Mouse (Mus musculus) embryonic stem cell, embryonic (primary cell): ENCODE data around the gene Gdf7.

Source experiments
- CTCF ChIA-PET, 4 experiments: fragments of 300-600 bp in 2 of 4; fragments of 350-600 bp in 2 of 4; sonication (Branson Sonifier 250); formaldehyde crosslinking; loops; one replicate each; lab custom pipeline; 2022; ENCODE audit warnings: inconsistent platforms in 2 of 4; lab: Charles Lee
- POLR2A ChIA-PET, 4 experiments: fragments of 300-600 bp in 2 of 4; fragments of 350-600 bp in 2 of 4; sonication (Branson Sonifier 250); formaldehyde crosslinking; loops; one replicate each; lab custom pipeline; 2022; ENCODE audit warnings: antibody characterized with exemption in 4 of 4, inconsistent platforms in 1 of 4; lab: Charles Lee

Gene Gdf7

DNA sequence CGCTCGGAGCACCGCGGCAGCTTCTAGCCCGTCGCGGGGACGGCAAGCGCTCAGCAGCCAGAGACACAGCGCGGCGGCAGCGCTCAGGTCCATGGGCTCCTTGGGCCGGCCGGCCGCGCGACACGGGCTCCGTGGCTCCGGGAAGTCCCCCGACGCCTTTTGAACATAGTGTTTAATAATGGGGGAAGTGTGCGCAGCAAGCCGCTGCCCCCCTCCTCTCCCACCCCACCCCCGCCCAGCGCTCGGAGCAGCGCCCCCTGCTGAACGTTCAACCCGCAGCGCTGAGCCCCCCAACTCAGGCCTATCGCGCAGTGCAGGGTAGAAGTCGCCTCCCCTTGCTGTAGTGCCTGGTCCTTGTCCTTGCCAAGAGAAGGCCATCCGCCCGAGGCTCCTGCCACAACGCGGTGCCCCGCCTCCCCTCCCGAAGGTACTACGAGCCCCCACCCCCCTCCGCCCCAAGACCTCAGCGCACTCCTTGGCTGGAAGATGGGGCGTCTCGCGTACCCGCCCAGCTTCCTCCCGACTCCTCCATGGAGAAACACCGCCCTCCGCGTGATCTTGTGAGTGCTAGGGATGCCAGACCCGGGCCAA, at the start of gene Gdf7:
Gene Gdf7 (minus strand): TSS at position 114 of the 591 bp plus-strand sequence.
- POLR2A ChIA-PET: interaction anchor here in 3 of 4 experiments (0.5 to 1.9 kb wide), 10 partner anchors 8 to 310 kb away, joined by 3 to 6 read pairs (median 4); partner anchors contain the start of genes Hs1bp3 (in 2 of the 3), Ldah (in 1 of the 3) and Rhob (in 1 of the 3)
- CTCF ChIA-PET: interaction anchor here in 3 of 4 experiments (0.7 to 2.6 kb wide), 14 partner anchors 9 to 462 kb away, joined by 3 to 9 read pairs (median 4); partner anchors contain the start of gene Hs1bp3 (in 1 of the 3)

DNA sequence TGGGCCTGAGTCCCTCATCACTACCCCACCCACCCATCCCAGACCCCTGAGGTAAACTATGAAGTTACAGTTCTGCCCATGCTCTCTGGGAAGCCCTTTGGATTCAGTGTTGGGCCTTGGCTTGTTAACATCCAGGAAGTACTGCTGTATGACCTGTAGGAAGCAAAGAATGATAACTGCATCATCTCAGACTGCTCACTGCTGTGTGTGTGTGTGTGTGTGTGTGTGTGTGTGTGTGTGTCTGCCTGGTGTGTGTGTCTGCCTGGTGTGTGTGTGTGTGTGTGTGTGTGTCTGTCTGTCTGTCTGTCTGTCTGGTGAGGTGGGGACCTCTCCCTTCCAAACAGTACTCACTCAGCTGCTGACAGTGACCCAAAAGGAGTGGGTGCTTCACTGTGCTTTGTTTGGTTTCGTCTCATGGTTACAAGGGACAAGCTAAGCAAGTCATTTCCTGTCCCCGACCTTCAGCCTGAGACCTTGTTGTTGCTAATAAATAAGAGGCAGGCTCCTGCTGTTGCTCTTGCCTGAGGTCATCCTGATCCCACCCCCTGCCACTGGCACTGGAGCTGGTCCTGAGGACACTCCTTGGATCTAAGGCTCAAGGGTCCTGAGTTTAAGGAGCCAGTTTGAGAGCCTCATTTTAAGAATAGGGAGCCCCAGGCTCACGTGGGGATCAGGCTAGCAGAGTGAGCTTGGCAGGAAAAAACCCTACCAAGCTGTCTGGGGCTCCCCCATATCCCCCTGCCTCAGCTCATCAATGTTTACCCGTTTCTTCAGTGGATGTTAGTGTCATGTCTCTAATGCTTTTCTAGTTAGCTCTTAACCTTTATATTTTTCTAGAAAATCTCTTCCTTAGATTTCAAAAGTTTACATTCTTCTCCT, 49.5 kb upstream of the Gdf7 start:
- POLR2A ChIA-PET: interaction anchor here in 3 of 4 experiments (0.5 to 6.2 kb wide), 26 partner anchors 8 to 1003 kb away, joined by 3 to 98 read pairs (median 5); partner anchors contain the start of genes Rhob (in 3 of the 3) and Hs1bp3 (in 1 of the 3)
- CTCF ChIA-PET: interaction anchor here (0.6 to 1.5 kb wide), 7 partner anchors 10 to 195 kb away, joined by 3 to 15 read pairs (median 5); partner anchors contain the start of gene Rhob (in 1 of the 4)

DNA sequence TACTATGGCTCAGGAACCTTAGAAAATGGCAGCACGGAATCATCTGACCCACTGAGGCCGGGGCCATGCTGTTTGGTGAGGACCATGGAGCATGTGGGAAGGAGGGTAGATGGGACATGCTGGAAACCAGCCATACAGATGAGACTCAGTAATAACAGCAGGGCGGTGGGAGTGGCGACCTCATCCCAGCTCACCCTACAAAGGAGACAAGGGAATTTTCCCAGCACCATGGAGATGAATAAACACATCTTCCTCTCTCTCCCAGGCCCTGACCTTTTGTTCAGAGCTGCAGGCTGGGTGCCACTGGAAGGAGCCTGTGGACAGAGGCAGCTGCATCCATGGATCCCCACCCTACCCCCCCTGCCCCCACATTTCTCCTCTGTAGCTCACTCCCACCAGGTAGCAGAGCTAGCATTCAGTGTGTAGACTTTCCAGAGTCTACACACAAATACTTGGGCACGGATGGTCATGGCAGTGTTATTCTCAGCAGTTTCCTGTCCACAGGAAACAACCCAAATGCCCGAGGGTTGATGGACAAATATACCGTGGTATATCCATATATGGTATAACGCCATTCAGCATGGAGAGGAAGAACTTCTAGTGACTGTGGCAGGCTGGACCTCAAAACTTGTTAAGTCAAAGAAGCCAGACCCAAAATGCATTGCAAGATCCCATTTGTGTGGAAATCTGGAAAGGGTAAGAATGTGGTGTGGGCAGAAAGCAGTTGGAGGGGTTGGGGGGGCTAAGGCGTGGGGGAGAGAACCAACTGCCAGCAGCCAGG, 47.2 kb upstream of the Gdf7 start:
- POLR2A ChIA-PET: interaction anchor here in 3 of 4 experiments (0.7 to 6.2 kb wide), 20 partner anchors 8 to 592 kb away, joined by 3 to 98 read pairs (median 6); partner anchors contain the start of gene Rhob (in 3 of the 3)
- CTCF ChIA-PET: interaction anchor here in 2 of 4 experiments (0.6 to 1.2 kb wide), 4 partner anchors 8 to 976 kb away, joined by 3 to 9 read pairs (median 4); no protein-coding TSS in a partner anchor

DNA sequence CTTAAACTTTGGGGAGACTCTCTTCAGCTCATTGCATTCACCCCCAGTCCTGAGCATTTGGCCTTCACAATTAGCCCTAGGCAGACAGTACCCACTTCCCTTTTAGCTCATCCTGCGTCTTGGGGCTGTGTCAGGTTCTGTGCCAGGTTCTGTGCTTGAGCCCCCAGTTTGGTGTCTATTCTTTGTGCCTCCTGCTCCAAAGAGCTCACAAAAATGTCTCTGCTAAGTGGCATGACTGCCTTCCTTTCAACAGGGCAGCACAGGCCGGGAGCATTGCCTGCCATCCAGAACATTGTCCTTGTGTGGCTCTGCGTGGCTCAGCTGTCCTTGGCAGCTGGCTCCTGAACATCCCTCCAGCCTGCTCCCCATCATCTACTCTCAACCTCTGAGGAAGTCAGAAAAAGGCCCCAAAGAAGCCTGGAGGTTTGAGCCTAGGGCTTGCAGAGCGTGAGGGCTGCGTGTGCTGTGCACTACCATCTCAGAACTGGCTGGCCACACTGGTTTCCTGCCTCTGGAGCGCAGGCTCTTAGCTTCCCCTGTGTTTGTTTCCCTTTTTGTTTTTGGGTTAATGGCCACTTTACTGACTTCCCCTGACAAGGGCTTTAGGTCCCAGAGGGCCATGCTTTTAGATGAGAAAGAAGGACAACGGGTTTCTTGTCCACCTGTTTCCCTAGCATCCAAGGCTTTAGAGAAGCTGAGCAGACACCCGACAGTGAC, 46.1 kb upstream of the Gdf7 start:
- CTCF ChIA-PET: interaction anchor here in 2 of 4 experiments (0.5 to 1.2 kb wide), 5 partner anchors 21 to 977 kb away, joined by 3 to 4 read pairs (median 3); no protein-coding TSS in a partner anchor
- POLR2A ChIA-PET: interaction anchor here in 3 of 4 experiments (0.6 to 6.2 kb wide), 23 partner anchors 8 to 593 kb away, joined by 3 to 98 read pairs (median 4); partner anchors contain the start of gene Rhob (in 3 of the 3)

DNA sequence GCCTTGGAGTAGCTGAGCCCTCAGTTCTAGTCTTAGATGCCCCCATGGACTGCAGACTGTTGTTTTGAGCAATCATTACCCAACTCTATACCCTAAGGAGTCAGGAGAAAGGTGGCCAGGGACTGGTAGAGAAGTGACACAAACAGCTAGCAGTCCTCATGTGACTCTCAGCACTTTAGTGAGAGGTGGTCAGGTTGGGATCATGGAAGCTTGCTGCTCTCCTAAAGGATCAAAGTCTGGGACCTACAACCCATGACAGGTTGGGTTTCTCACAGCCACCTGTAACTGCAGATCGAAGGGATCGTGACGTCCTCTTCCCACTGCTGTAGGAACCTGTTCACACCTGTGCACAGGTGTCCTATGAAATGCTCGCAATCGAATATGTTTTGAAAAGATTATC, 43.8 kb upstream of the Gdf7 start:
- CTCF ChIA-PET: interaction anchor here in 2 of 4 experiments (0.6 kb wide), 2 partner anchors 14 to 424 kb away, joined by 3 read pairs; no protein-coding TSS in a partner anchor
- POLR2A ChIA-PET: interaction anchor here in 3 of 4 experiments (0.8 to 6.2 kb wide), 8 partner anchors 9 to 154 kb away, joined by 3 to 32 read pairs (median 6); partner anchors contain the start of gene Rhob (in 3 of the 3)

DNA sequence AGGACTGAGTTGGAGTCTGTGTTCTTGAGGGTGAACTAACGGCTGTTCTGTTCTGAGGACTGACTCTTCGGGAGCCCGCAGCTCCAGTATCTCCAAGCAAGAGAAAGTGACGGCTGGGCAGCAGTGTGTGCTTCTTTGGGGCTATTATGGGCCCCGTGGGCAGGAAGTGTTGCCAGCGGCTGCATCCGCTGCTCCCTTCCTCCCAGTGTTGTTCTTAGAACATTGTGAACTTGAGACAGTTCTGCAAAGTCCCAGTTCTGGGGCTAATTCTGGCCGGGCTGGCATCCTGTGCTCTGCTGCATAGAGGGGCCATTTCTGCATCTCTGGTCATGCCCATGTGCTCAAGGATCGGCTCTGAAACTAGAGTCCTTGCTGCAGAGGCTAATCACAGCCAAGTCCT, 43.1 kb upstream of the Gdf7 start:
- ChIA-PET CTCF (interaction anchor here in 2 of 4 experiments (0.6 to 1.0 kb wide), 3 partner anchors 13 to 39 kb away, joined by 3 read pairs; no protein-coding TSS in a partner anchor), POLR2A (interaction anchor here in 3 of 4 experiments (0.8 to 1.6 kb wide), 4 partner anchors 28 to 155 kb away, joined by 3 to 8 read pairs (median 5); partner anchors contain the start of gene Rhob (in 3 of the 3))

DNA sequence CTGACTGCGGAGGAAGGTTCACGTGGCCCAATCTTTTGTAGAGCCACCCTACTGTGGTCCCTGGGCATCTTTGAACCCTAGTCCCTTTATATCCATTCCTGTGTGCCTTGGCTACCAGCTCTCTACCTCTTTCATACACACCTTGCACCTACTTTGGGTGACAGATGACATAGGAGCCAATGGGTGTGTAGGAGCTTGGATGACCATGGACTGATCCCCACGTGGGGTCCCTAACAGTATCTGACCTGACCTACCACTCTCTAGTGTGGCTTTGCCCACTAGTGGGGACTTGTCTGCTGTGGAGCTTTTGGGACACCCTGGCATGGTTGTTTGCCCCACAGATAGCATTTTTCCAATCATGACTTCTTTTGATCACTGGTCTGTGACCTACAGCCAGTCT, 41.6 kb upstream of the Gdf7 start:
- CTCF ChIA-PET: no interaction called here

DNA sequence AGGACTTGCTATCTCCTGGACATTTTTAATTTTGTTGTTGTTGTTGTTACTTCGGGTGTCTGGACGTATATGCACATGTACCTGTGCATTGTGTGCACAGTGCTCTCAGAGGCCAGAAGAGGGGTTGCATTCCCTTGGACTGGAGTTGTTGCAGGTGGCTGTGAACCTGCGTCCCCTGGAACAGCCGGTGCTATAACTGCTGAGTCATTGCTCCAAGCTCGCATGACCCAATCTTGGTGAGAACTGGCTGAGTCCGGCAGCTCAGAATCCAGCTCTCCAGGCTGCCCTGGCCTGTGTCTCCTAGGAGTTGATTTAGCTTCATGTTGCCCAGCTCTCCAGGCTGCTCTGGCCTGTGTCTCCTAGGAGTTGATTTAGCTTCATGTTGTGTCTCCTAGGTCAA, 39.3 kb upstream of the Gdf7 start:
- POLR2A ChIA-PET: interaction anchor here (0.5 to 15.5 kb wide), 30 partner anchors 9 to 1395 kb away, joined by 3 to 231 read pairs (median 4); partner anchors contain the start of genes Rhob (in 3 of the 4) and Sdc1 (in 1 of the 4)
- CTCF ChIA-PET: interaction anchor here in 3 of 4 experiments (0.6 to 1.5 kb wide), 9 partner anchors 9 to 1252 kb away, joined by 3 to 6 read pairs (median 3); partner anchors contain the start of gene Rhob (in 1 of the 3)

More for the DNA sequence above, 41.6 kb upstream of the Gdf7 start:
- POLR2A ChIA-PET: interaction anchor here in 3 of 4 experiments (0.9 to 15.5 kb wide), 4 partner anchors 10 to 157 kb away, joined by 3 to 231 read pairs (median 92); partner anchors contain the start of gene Rhob (in 3 of the 3)

DNA sequence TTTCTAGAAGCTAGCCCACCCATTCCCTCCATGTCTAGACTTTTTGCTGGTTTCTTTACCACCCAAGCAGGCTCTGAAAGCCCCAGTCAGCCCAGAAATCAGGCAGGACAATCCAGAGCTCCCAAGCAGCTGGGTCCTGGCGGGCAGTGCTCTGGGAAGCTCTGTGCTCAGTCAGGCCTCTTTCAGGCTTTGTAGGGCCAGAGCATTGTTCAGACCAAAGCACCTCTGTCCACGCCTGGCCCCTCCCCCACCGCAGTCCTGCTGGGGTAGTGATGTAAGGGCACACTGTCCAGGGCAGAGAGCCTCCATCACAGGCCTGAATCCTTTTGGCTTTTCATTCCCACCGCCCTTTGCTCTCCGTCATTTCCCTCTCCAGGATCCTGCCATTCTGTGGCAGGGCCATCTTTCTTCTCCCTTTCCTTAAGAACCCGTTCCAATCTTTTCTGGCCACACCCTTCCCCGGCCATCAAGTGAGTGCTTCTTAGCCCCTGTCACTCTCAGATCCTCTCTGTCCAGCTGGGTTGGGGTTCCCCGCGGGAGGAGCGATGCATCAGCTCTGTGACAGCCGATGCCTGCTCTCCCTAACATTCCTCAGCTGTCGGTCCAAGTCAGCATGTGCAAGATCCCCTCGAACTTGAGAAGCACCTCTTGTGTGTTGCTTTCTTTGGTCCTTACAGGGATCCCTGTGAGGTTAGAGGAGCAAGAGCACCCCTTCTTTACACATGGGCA, 38.0 kb upstream of the Gdf7 start:
- POLR2A ChIA-PET: interaction anchor here in 3 of 4 experiments (0.8 to 15.5 kb wide), 17 partner anchors 8 to 187 kb away, joined by 4 to 231 read pairs (median 12); partner anchors contain the start of gene Rhob (in 3 of the 3)

DNA sequence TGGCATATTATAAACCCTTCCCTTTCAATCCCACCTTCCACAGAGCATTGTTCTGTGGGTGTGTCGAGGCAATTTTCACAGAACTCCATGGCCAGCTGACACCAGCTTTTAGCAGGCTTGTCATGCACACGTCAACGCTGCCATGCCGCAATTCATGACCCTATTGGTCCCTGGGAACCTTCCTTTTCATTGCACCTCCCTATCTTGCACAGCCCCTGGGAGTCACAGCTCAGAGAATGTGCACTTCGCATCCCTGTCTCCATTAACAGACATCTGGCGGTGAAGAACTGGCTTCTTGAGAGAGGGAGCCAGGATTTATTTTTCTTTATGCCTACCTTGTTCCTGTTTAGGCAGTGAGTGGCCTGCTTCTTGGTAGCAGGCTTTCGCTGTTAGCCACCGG, 37.2 kb upstream of the Gdf7 start:
- CTCF ChIA-PET: interaction anchor here in 3 of 4 experiments (1.0 to 2.0 kb wide), 5 partner anchors 12 to 208 kb away, joined by 3 to 6 read pairs (median 5); no protein-coding TSS in a partner anchor
- POLR2A ChIA-PET: interaction anchor here in 3 of 4 experiments (0.5 to 15.5 kb wide), 14 partner anchors 7 to 182 kb away, joined by 3 to 231 read pairs (median 10); partner anchors contain the start of gene Rhob (in 3 of the 3)

More for the DNA sequence above, 38.0 kb upstream of the Gdf7 start:
- CTCF ChIA-PET: interaction anchor here in 2 of 4 experiments (0.7 to 2.0 kb wide), 6 partner anchors 13 to 208 kb away, joined by 3 to 6 read pairs (median 4); no protein-coding TSS in a partner anchor

DNA sequence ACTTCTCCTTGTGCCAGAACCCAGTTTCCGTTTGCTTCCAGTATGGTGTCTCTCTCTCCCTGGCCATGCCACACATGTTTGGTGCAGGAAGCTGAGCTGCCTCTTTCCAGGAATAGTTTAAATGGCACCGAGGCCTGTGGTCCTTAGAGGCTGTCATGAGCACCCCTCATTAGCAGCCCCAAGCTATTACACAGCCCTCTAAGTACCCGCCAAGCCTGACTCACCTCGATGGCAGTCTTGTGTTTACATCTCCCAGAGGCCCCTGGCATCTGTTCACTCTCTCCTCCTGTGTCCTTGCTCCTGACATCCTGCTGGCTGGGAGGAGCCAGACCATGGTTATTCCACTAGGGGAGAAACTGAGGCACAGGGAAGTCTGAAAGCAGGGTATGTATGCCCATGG, 36.7 kb upstream of the Gdf7 start:
- ChIA-PET POLR2A (interaction anchor here in 3 of 4 experiments (0.5 to 15.5 kb wide), 12 partner anchors 9 to 179 kb away, joined by 3 to 231 read pairs (median 18); partner anchors contain the start of gene Rhob (in 3 of the 3)), CTCF (interaction anchor here in 2 of 4 experiments (1.7 to 2.0 kb wide), 2 partner anchors 12 kb away, joined by 5 to 6 read pairs; no protein-coding TSS in a partner anchor)

DNA sequence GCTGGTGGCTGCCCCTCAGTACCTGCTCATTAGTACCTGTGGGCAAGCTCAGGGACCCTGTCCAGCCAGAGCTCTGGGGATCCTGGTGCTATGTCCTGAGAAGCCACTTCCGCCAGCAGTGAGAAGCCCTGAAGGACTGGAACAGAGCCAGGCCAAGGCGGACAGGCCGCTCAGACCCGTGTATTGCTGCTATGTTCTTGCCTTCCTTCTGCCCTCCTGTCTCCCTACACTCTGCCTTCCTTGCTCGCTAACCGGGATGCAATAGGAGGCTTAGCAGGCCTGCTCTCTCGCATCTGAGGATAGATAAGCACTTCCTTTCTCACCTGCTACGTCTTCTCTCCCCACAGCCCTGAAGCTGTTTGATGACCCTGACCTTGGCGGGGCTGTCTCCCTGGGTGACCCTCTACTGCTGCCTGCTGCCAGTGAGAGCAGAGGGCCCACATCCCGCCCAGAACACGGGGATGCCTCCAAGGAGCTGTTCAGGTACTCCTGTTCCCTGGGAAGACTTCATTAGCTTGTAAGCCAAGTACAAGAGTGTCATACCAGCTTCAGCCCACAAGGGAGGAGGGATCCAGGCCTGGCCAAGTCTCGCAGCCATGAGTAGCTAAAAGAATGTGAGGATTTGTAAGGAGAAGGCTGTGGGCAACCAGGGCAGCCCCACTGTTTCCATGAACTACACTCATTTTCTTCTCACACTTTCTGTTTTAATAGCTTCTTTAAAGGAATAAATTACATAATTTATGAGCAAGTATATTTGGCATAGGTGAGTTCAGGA, 35.7 kb upstream of the Gdf7 start:
- POLR2A ChIA-PET: interaction anchor here in 3 of 4 experiments (0.6 to 15.5 kb wide), 10 partner anchors 10 to 184 kb away, joined by 3 to 231 read pairs (median 4); partner anchors contain the start of genes Rhob (in 2 of the 3) and Hs1bp3 (in 1 of the 3)
- CTCF ChIA-PET: interaction anchor here in 3 of 4 experiments (0.6 to 1.7 kb wide), 5 partner anchors 11 to 23 kb away, joined by 3 to 6 read pairs (median 5); no protein-coding TSS in a partner anchor

DNA sequence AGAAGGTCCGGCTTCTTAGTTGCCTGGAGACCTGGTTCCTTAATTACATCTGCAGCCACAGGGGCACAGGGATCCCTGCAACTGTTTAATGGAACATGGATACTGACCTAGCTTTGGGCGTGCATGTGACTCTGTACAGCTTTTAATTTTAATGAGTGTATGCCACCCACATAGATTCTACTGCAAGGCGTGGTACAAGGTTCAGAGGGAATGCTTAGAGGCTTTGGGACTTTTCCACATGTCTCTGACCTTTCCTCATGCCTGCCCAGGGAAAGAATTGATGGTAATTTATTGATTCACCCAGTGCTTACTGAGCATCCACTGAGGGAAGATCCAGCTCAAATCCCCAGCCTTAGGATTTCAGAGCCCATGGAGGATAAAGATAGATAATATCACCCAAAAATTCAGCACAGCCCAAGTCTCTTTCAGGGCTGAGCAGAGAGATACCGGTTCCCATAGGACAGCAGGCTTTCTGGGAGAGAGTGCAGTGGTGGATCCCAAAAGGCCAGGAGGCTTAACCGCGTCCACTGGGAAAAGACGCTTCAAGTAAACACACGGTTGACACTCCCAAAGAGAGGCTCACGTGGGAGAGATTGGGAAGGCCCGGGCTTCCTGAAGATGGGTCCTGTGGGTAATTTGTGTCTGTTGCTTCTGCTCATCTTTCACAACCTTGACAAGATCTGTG, 35.0 kb upstream of the Gdf7 start:
- POLR2A ChIA-PET: interaction anchor here in 2 of 4 experiments (0.9 to 15.5 kb wide), 7 partner anchors 9 to 185 kb away, joined by 3 to 231 read pairs (median 5); partner anchors contain the start of gene Rhob (in 2 of the 2)
- CTCF ChIA-PET: interaction anchor here in 2 of 4 experiments (1.3 to 1.4 kb wide), 3 partner anchors 10 kb away, joined by 4 to 6 read pairs (median 5); no protein-coding TSS in a partner anchor
